Mouse (Mus musculus) forebrain, embryonic 14.5 days (tissue): Measurements from ENCODE around the gene 1700019D03Rik. TPM values are rescaled to one million over a fixed set of nuclear protein-coding genes. Genes with fewer than 3 reads are reported as not detected.

Source experiments
- ATAC-seq: fragments of 200-750 bp; cut with Nextera tagmentation; 2 replicates; pipeline ENCODE4 v1.8.0; 2017; ENCODE audit warnings: mild to moderate bottlenecking, moderate library complexity
- DNase-seq: peaks from one replicate; pipeline ENCODE4 v3.0.0-alpha.2; 2015; ENCODE audit warnings: low spot score
- H3K27ac ChIP-seq: fragments of 300-500 bp; sonication (generic); 2 replicates; pipeline ENCODE4 v1.5.1; 2014; ENCODE audit warnings: low read depth, mild to moderate bottlenecking, control low read depth, low read length, moderate library complexity
- H3K27me3 ChIP-seq: fragments of 300-500 bp; sonication (generic); replicated peaks from 2 replicates; pipeline ENCODE4 v1.6.1; 2014; ENCODE audit warnings: low read length, control low read depth, mixed read lengths; ENCODE audit not compliant: control insufficient read depth, insufficient read depth
- H3K36me3 ChIP-seq: fragments of 300-500 bp; sonication (generic); 2 replicates; pipeline ENCODE4 v1.6.1; 2014; ENCODE audit warnings: low read length, control low read depth; ENCODE audit not compliant: control insufficient read depth, insufficient read depth
- H3K4me1 ChIP-seq: fragments of 300-500 bp; sonication (generic); 2 replicates; pipeline ENCODE4 v1.6.1; 2014; ENCODE audit warnings: antibody characterized with exemption, low read length, control low read depth; ENCODE audit not compliant: control insufficient read depth, insufficient read depth
- H3K4me2 ChIP-seq: fragments of 300-500 bp; sonication (generic); 2 replicates; pipeline ENCODE4 v1.6.1; 2014; ENCODE audit warnings: mild to moderate bottlenecking, control low read depth, low read length
- H3K4me3 ChIP-seq: fragments of 300-500 bp; sonication (generic); 2 replicates; pipeline ENCODE4 v1.5.1; 2014; ENCODE audit warnings: low read depth, low read length, control low read depth
- H3K9ac ChIP-seq: fragments of 300-500 bp; sonication (generic); 2 replicates; pipeline ENCODE4 v1.6.1; 2014; ENCODE audit warnings: mild to moderate bottlenecking, low read length, control low read depth, moderate library complexity
- H3K9me3 ChIP-seq: fragments of 300-500 bp; sonication (generic); replicated peaks from 2 replicates; pipeline ENCODE4 v1.6.1; 2016; ENCODE audit warnings: low read length, control low read depth, mixed read lengths; ENCODE audit not compliant: control insufficient read depth
- WGBS: fragments of 180-500 bp; shearing (Covaris S2); extraction: QIAGEN DNeasy Blood & Tissue Kit; methylation state at CpG from one replicate; pipeline ENCODE4 v1.1.7; 2014; 5-methylcytosine and 5-hydroxymethylcytosine counted together
- polyA plus RNA-seq: library from polyadenylated mRNA; unstranded; fragments of >200 nt; fragmentation: Nextera tagmentation; extraction: Ambion mirVana; gene quantifications from 2 replicates; pipeline ENCODE4 v1.2.1, GENCODE M21; 2014

1700019D03Rik gene
- 2.1 and 2.5 TPM in 2 replicates for polyA plus RNA-seq

DNA sequence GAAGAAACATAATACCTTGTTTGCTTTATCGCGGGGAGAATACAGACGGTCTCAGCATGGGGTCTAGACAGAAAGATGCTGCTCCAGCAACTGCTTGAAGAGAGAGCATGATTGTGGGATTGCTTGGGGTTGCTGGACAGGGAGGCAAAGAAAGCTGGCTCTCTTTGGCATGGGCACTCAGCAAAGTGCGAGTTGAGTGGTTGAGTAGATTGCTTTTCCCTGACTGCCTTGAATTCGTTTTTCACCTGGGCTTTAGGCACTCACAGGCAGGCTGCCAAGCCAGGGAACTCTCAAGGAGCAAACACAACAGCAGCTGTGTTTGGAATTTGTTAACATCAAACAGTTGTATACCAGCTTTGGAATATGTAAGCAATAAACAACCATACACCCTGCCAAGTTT, at the start of gene 1700019D03Rik:
1700019D03Rik (minus strand) TSS at position 101 of the 400 bp plus-strand sequence.
- Histone ChIP-seq H3K4me2 (no peak within 1 kb of the TSS), H3K27me3 (no peaks in the 10 kb centered on the region), H3K36me3 (no peaks in the 10 kb centered on the region), H3K9me3 (no peaks in the 10 kb centered on the region), H3K9ac (no peak within 1 kb of the TSS), H3K27ac (0 out of 2 replicates have a peak within 1 kb of the TSS, but pooled peaks have one; percentile 5), H3K4me1 (no peaks in the 10 kb centered on the region), H3K4me3 (no peak within 1 kb of the TSS)
- ATAC-seq (no peak), DNase-seq (no peak)
- WGBS = 63% methylated on average over 5 of the region's 5 CpGs

DNA sequence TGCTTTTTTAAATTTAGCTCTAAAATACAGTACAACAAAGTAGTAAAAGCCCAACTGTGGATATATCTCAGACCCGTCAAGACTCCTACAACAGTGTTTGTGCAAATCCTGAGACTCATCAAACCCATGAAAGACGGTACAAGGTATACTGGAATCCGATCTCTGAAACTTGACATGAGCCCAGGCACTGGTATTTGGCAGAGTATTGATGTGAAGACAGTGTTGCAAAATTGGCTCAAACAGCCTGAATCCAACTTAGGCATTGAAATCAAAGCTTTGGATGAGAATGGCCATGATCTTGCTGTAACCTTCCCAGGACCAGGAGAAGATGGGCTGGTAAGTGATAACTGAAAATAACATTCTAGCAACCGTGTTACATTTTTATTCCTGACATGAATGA, 43.9 kb upstream of the 1700019D03Rik start:
- Histone ChIP-seq H3K9ac (no peak overlapping the region), H3K36me3 (no peaks in the 10 kb centered on the region), H3K27me3 (no peaks in the 10 kb centered on the region), H3K4me2 (no peak overlapping the region), H3K9me3 (no peaks in the 10 kb centered on the region), H3K4me3 (no peak overlapping the region), H3K27ac (no peak overlapping the region), H3K4me1 (peaks cover 3% of the 10 kb centered on the region; the same call in 1 of the 2 replicates)
- DNase-seq (no peak), ATAC-seq (no peak)
- 86% methylated on average over 4 of the region's 4 CpGs for WGBS

DNA sequence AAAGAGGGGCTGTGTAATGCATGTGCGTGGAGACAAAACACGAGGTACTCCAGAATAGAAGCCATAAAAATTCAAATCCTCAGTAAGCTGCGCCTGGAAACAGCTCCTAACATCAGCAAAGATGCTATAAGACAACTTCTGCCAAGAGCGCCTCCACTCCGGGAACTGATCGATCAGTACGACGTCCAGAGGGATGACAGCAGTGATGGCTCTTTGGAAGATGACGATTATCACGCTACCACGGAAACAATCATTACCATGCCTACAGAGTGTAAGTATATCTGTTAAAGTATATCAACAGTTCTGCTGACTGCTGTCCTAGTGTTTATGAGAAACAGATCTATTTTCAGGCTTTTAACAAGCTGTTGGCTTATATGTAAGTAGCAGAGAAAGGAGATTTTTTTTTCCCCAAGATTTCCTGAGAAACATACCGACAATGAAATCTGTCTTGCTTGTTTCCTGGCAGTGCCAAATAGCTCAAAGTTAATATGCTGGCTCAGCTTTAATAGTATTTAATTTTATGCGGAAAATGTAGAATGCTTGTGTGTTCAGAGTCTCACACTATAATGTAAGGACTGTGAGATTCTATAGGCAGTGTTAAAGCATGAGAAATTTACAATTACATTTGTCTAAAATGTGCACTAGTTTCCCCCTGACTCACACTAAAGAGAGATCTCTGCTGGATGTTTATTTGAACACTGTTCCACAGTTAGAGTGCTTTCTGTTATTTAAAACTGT, 42.1 kb upstream of the 1700019D03Rik start:
- Histone ChIP-seq H3K4me2 (no peak overlapping the region), H3K9me3 (no peaks in the 10 kb centered on the region), H3K4me3 (no peak overlapping the region), H3K9ac (peak overlapping the region; percentile 41), H3K36me3 (no peaks in the 10 kb centered on the region), H3K27me3 (no peaks in the 10 kb centered on the region), H3K27ac (no peak overlapping the region), H3K4me1 (peaks cover 3% of the 10 kb centered on the region; the same call in 1 of the 2 replicates)
- ATAC-seq (peak; percentile 82; the same call in 1 of the 2 replicates), DNase-seq (peak; percentile 59)
- WGBS = 65% methylated on average over 13 of the region's 13 CpGs

DNA sequence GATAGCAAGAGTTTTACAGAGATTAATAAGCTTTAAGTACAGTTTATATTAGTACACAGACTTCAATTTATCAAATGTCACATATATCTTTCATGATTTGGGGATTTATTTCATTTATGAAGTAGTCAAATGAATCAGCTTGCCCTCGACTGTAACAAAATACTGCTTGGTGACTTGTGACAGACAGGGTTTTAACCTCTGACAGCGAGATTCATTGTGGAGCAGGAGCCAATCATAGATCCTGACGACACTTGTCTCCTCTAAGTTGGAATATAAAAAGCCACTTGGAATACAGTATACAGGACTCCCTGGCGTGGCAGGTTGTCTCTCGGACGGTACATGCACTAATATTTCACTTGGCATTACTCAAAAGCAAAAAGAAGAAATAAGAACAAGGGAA, 41.4 kb upstream of the 1700019D03Rik start, which contains the start of gene Mstn:
Mstn (plus strand) TSS at position 301 of the 400 bp plus-strand sequence.
- no peak within 1 kb of the TSS for H3K4me3 ChIP-seq
- no peak within 1 kb of the TSS for H3K4me2 ChIP-seq
- DNase-seq = no peak
- WGBS = 62% methylated on average over 6 of the region's 6 CpGs
- no peaks in the 10 kb centered on the region for H3K36me3 ChIP-seq
- H3K9me3 ChIP-seq = no peaks in the 10 kb centered on the region
- no peak within 1 kb of the TSS for H3K27ac ChIP-seq
- no peak for ATAC-seq
- H3K4me1 ChIP-seq = peaks cover 3% of the 10 kb centered on the region; the same call in 1 of the 2 replicates
- no peaks in the 10 kb centered on the region for H3K27me3 ChIP-seq
- H3K9ac ChIP-seq = peak within 1 kb of the TSS; percentile 41

DNA sequence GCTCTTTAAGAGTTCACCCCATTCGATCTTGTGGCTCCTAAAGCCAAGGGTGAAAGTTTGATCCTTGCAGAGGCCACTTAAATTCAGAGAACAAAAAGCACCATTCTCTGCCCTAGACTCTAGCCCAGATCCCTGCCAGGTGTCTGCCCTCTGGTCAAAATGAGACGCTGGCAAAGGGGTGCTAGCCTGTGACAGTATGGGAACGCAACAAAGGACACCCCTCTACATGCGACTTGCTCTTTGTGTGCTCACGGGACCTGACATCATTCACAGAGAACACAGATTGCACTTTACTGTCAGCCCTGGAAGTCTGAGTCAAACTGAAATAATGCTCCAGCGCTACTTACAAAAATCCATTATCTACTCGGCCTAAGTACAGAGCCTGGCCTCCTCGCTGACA, 40.5 kb upstream of the 1700019D03Rik start:
- Histone ChIP-seq H3K4me2 (no peak overlapping the region), H3K4me3 (no peak overlapping the region), H3K27me3 (no peaks in the 10 kb centered on the region), H3K36me3 (no peaks in the 10 kb centered on the region), H3K9ac (no peak overlapping the region), H3K27ac (no peak overlapping the region), H3K4me1 (peaks cover 3% of the 10 kb centered on the region; the same call in 1 of the 2 replicates), H3K9me3 (no peaks in the 10 kb centered on the region)
- no peak for ATAC-seq
- peak; percentile 13 for DNase-seq
- WGBS = 28% methylated on average over 8 of the region's 8 CpGs

DNA sequence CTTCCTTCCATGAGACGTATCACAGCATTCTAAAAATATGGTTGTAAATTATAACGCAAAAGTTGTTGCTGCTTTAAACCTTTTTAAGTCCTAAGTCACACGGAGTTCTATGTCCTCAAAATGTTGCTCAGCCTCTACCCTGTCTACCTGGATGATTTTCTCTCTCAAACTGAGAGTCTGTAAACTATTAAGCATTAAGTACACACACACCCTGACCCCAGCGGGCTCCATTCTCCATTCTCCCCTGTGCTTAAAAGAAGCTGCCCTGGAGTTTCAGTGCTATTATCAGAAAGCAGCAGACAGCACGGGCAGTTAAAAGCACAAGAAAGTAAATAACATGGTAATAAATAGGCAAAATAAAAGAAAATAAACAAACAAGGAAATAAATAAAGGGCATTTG, 39.1 kb upstream of the 1700019D03Rik start:
- 79% methylated on average over 5 of the region's 5 CpGs for WGBS
- no peak overlapping the region for H3K4me2 ChIP-seq
- ATAC-seq (no peak), DNase-seq (no peak)
- H3K9ac ChIP-seq = no peak overlapping the region
- H3K27ac ChIP-seq = no peak overlapping the region
- no peaks in the 10 kb centered on the region for H3K36me3 ChIP-seq
- H3K4me3 ChIP-seq = no peak overlapping the region
- no peaks in the 10 kb centered on the region for H3K27me3 ChIP-seq
- H3K9me3 ChIP-seq = no peaks in the 10 kb centered on the region
- H3K4me1 ChIP-seq = peaks cover 3% of the 10 kb centered on the region; the same call in 1 of the 2 replicates

DNA sequence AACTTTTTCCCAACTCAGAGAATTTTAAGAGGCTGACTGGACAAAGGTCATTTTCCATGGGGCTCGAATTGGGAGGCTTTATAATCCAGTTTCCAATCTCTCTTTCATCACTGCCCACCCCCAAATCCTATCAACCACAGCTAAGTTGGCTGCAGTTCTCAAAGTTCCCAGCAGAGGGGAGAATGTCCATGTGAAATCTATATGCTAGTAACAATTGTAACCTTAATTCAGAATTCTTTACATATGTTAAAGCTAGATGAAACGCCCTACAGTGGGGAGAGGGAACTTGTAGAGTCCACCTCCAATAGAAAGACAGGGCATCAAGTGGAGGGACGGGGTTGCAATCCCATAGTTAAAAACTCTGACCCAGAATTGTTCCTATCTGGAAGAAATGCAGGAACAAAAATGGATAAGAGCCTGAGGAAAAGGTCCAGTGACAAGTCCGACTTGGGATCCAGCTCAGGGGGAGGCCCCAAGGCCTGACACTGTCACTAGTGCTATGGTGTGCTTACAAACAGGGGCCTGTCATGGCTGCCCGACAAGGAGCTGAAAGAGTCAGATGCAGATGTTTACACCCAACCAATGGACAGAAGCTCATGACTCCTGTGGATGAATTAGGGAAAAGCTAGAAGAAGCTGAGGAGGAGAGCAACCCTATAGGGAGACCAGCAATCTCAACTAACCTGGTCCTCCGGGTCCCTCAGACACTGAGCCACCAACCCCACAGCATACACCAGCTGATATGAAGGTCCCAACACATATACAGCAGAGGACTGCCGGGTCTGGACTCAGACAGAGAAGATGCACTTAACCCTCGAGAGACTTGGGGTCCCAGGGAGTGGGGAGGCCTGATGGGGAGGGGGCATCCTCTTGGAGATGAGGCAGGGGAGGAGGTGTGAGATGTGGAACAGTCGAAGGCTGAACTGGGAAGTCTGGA, 33.4 kb upstream of the 1700019D03Rik start:
- Histone ChIP-seq H3K9ac (no peak overlapping the region), H3K36me3 (no peaks in the 10 kb centered on the region), H3K4me3 (no peak overlapping the region), H3K9me3 (no peaks in the 10 kb centered on the region), H3K4me1 (no peaks in the 10 kb centered on the region), H3K27ac (no peak overlapping the region), H3K27me3 (no peaks in the 10 kb centered on the region), H3K4me2 (no peak overlapping the region)
- peak; percentile 81 for ATAC-seq
- DNase-seq = peak; percentile 82
- 49% methylated on average over 9 of the region's 9 CpGs for WGBS

DNA sequence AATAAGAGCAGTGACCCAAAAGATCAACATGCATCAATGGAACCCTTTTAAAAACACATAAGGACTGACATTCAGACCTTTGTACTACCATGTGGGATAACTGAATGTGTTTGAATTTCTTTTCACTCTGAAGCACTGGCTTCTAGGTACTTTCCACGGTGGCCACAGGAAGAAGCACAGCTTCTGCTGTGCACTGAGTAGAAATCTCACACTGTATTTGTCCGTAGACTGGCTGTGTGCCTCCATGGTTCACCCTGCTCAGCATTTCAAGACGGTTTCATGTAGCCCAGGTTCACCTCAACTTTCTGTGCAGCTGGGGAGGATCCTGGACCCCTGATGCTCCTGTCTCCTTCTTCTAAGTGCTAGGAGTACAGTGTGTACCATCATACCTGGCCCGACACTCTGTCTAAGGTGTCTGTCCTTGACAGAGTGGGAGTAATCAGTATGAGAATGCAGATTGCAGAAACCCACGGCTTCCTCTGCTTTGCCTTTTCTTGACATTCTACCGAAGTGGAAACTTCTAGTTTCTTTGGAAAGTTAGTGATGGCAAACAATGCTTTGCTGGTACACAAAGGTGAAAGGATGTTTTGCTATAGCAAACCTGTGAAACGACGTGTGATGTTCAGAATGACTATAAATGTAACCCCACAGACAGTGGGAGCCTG, 29.9 kb upstream of the 1700019D03Rik start:
- DNase-seq (no peak), ATAC-seq (no peak)
- WGBS = 84% methylated on average over 8 of the region's 8 CpGs
- H3K27me3 ChIP-seq = no peaks in the 10 kb centered on the region
- no peak overlapping the region for H3K9ac ChIP-seq
- H3K9me3 ChIP-seq = no peaks in the 10 kb centered on the region
- H3K36me3 ChIP-seq = no peaks in the 10 kb centered on the region
- H3K4me3 ChIP-seq = no peak overlapping the region
- H3K27ac ChIP-seq = no peak overlapping the region
- H3K4me2 ChIP-seq = no peak overlapping the region
- H3K4me1 ChIP-seq = no peaks in the 10 kb centered on the region
